8 mouse cellular contexts compared by ENCODE assay signal in the genomic region with DNA sequence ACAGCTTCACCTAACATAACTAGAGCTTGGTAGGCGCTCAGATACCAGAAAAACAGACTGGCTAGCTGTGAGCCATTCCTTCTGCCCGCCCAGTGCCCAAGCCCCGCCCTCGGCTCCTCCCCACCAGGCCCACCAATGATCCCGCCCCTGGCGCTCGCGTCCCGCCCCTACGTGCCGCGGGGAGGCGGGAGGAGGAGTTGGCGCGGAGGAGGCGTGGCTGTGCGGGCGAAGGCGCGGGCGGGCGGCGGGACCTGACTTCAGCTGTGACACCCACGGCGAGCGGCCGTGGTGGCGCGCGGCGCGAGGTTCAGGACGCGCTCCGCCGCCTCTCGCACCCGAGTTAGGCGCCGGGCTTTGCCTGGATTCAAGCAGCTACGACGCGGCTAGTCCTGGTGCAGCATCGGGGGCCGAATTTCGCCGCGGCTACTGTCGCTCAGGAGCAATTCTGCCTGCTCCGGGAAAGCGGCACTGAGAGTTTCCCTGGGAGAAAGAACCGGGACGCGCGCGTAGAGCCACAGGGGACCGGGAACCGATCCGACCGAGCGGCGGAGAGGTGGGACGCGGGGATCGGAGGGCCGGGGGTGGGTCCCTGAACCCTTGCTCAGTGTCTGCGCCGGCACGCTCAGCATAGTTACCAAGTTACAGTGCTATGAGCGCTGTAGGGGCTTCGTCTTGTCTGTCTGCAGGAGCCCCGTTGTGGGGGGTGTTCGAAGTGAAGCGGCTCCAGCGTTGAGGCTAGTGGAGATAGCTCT. TPM values are rescaled to one million over a fixed set of nuclear protein-coding genes. Genes with fewer than 3 reads are reported as not detected.
A peak's percentile ranks its signal among the peaks of the same experiment; 100 is the strongest.
DNase-seq lines count a peak whose midpoint lies in the region; ATAC-seq and TF ChIP-seq lines count a peak whose summit lies in the region.

A gene (plus strand): TSS at position 204 of the 752 bp plus-strand sequence.

- peak within 1 kb of the TSS; percentile 76 for H3K9ac ChIP-seq in heart, embryonic 11.5 days (ENCODE audit: low read depth, low read length)
- peak within 1 kb of the TSS; percentile 75 for H3K9ac ChIP-seq in kidney, embryonic 16.5 days (replicated peaks; ENCODE audit: low read length)
- peak within 1 kb of the TSS; percentile 99 for H3K9ac ChIP-seq in liver, adult 2 months (ENCODE audit: low read depth, low read length)

- H3K79me2 ChIP-seq in liver, adult 2 months (ENCODE audit: control insufficient read depth, insufficient read depth, low read length) = peaks cover 8% of the 10 kb centered on the region; the same call in 1 of the 2 replicates
- H3K79me2 ChIP-seq in myocyte (ENCODE audit: control insufficient read depth, insufficient read depth) = no peaks in the 10 kb centered on the region

- TF ChIP-seq CTCF in liver, adult 2 months (IDR thresholded peaks at IDR 0.05; ENCODE audit: low read depth, low read length) = no peak

- ATAC-seq in erythroblast, adult 5-6 weeks (replicated peaks; ENCODE audit: low FRiP score, poor library complexity, severe bottlenecking) = peak; percentile 96
- peak; percentile 93 for ATAC-seq in heart, embryonic 11.5 days (replicated peaks; ENCODE audit: insufficient number of reproducible peaks, low FRiP score, low TSS enrichment)
- peak; percentile 97 for ATAC-seq in kidney, embryonic 16.5 days (ENCODE audit: low FRiP score, low TSS enrichment)

- peak within 1 kb of the TSS; percentile 64; the same call in 1 of the 2 replicates for H3K27ac ChIP-seq in heart, embryonic 11.5 days (ENCODE audit: low read depth, low read length)
- H3K27ac ChIP-seq in kidney, embryonic 16.5 days (ENCODE audit: low read length) = no peak within 1 kb of the TSS
- peak within 1 kb of the TSS; percentile 96 for H3K27ac ChIP-seq in liver, adult 2 months (replicated peaks; ENCODE audit: insufficient read depth, low read depth, low read length)

- H3K4me3 ChIP-seq in heart, embryonic 11.5 days (ENCODE audit: low read depth, low read length) = peak within 1 kb of the TSS; percentile 68
- peak within 1 kb of the TSS; percentile 62 for H3K4me3 ChIP-seq in kidney, embryonic 16.5 days (ENCODE audit: low read length)
- peak within 1 kb of the TSS; percentile 98 for H3K4me3 ChIP-seq in liver, adult 2 months (ENCODE audit: insufficient read depth, low read depth, low read length)
- H3K4me3 ChIP-seq in myocyte = peak within 1 kb of the TSS; percentile 24

- H3K4me1 ChIP-seq in heart, embryonic 11.5 days (ENCODE audit: control insufficient read depth, insufficient read depth, low read length) = peaks cover 34% of the 10 kb centered on the region
- peaks cover 13% of the 10 kb centered on the region for H3K4me1 ChIP-seq in kidney, embryonic 16.5 days (ENCODE audit: insufficient read depth, low read length)
- H3K4me1 ChIP-seq in liver, adult 2 months (ENCODE audit: control insufficient read depth, insufficient read depth, low read length) = peaks cover 40% of the 10 kb centered on the region

- no peaks in the 10 kb centered on the region for H3K36me3 ChIP-seq in heart, embryonic 11.5 days (ENCODE audit: control insufficient read depth, insufficient read depth, low read length)
- no peaks in the 10 kb centered on the region for H3K36me3 ChIP-seq in kidney, embryonic 16.5 days (ENCODE audit: insufficient read depth, low read length)
- H3K36me3 ChIP-seq in liver, adult 2 months (ENCODE audit: control insufficient read depth, insufficient read depth, low read length) = no peaks in the 10 kb centered on the region
- no peaks in the 10 kb centered on the region for H3K36me3 ChIP-seq in myocyte (ENCODE audit: control insufficient read depth, insufficient read depth)
- H3K36me3 ChIP-seq in splenic B cell, adult 2 months (ENCODE audit: control insufficient read depth, insufficient read depth, low read length, poor library complexity, severe bottlenecking) = no peaks in the 10 kb centered on the region

- no peaks in the 10 kb centered on the region for H3K27me3 ChIP-seq in heart, embryonic 11.5 days (ENCODE audit: control insufficient read depth, insufficient read depth, low read length)
- H3K27me3 ChIP-seq in kidney, embryonic 16.5 days (ENCODE audit: insufficient read depth, low read length) = peaks cover 9% of the 10 kb centered on the region; the same call in 1 of the 2 replicates
- H3K27me3 ChIP-seq in liver, adult 2 months (ENCODE audit: control insufficient read depth, insufficient read depth, low read length) = no peaks in the 10 kb centered on the region
- no peaks in the 10 kb centered on the region for H3K27me3 ChIP-seq in myocyte (ENCODE audit: control insufficient read depth, insufficient read depth, insufficient read length)
- no peaks in the 10 kb centered on the region for H3K27me3 ChIP-seq in splenic B cell, adult 2 months (ENCODE audit: control insufficient read depth, insufficient read depth, low read length, poor library complexity, severe bottlenecking)

- WGBS in heart, embryonic 11.5 days (ENCODE audit: insufficient replicate concordance) = under 1% methylated on average over 75 of the region's 75 CpGs
- WGBS in kidney, embryonic 16.5 days = under 1% methylated on average over 60 of the region's 75 CpGs
- WGBS in liver, adult 2 months = under 1% methylated on average over 75 of the region's 75 CpGs

- peak within 1 kb of the TSS; percentile 61 for H3ac ChIP-seq in myocyte (ENCODE audit: control insufficient read depth, insufficient read length)

- DNase-seq in B cell, adult 2 months = peak; percentile 98
- peak; percentile 97 for DNase-seq in brain, adult 2 months (ENCODE audit: low read depth, low spot score)
- peak; percentile 82 for DNase-seq in liver, adult 2 months (ENCODE audit: extremely low read depth, low read depth, low spot score)
- peak; percentile 94 for DNase-seq in splenic B cell, adult 2 months (ENCODE audit: low read depth, low spot score)

- no peaks in the 10 kb centered on the region for H3K9me3 ChIP-seq in heart, embryonic 11.5 days (replicated peaks; ENCODE audit: control insufficient read depth, low read length)
- H3K9me3 ChIP-seq in kidney, embryonic 16.5 days (ENCODE audit: low read length) = no peaks in the 10 kb centered on the region

- peak; percentile 86; the same call in 1 of the 2 replicates for TF ChIP-seq POLR2A in liver, adult 2 months (IDR thresholded peaks at IDR 0.05; ENCODE audit: extremely low read depth, insufficient read depth, low read length)
- peak; percentile 85 for TF ChIP-seq POLR2A in myocyte (IDR thresholded peaks at IDR 0.05; ENCODE audit: insufficient read length, low read depth)

- peak within 1 kb of the TSS; percentile 94 for H3K4me2 ChIP-seq in heart, embryonic 11.5 days
- peak within 1 kb of the TSS; percentile 82 for H3K4me2 ChIP-seq in kidney, embryonic 16.5 days (replicated peaks; ENCODE audit: low read depth, low read length)
- H3K4me2 ChIP-seq in myocyte (ENCODE audit: low read depth) = peak within 1 kb of the TSS; percentile 67

TF ChIP-seq in myocyte, 11 proteins besides CTCF, POLR2A, EP300 and RAD21:
- TF ChIP-seq USF1 (IDR thresholded peaks at IDR 0.05; ENCODE audit: low read depth) (no peak), MYOG (IDR thresholded peaks at IDR 0.05; ENCODE audit: control insufficient read depth in 1 of 3, insufficient read depth in 1 of 3, insufficient read length in 2 of 3, low read depth in 2 of 3) (peak in 2 of 3 experiments; percentile 28 to 35), POLR2AphosphoS2 (IDR thresholded peaks at IDR 0.05; ENCODE audit: insufficient read length, low read depth) (peak; percentile 63), MYOD1 (IDR thresholded peaks at IDR 0.05; ENCODE audit: control insufficient read depth in 1 of 3, insufficient read length in 2 of 3, low read depth in 2 of 3) (peak in 1 of 3 experiments; percentile 71), E2F4 (IDR thresholded peaks at IDR 0.05; ENCODE audit: insufficient read depth) (peak; percentile 11), TCF3 (IDR thresholded peaks at IDR 0.05; ENCODE audit: insufficient read length, low read depth) (no peak)

RNA-seq across cellular contexts. Expression of the gene that starts here (rescaled TPM):
- 0.42 and 0.77 TPM in 2 replicates for total RNA-seq in erythroblast, adult 5-6 weeks (2015; ENCODE audit: low replicate concordance)
- total RNA-seq in erythroblast, adult 5-6 weeks (2017; ENCODE audit: low replicate concordance) = 0.26 and 0.42 TPM in 2 replicates
- 20.9 and 21.5 TPM in 2 replicates for polyA plus RNA-seq in heart, embryonic 11.5 days (2014; fragmentation: Nextera tagmentation; extraction: Ambion mirVana)
- 7.0 and 7.8 TPM in 2 replicates for polyA plus RNA-seq in kidney, embryonic 16.5 days (2015; fragmentation: Nextera tagmentation; extraction: Ambion mirVana)
- total RNA-seq in liver, adult 2 months (2014; rRNA removed) = 19.5 and 27.8 TPM in 2 replicates
- polyA plus RNA-seq in liver, adult 2 months (2012; rRNA removed) = 10.8 and 11.8 TPM in 2 replicates
- polyA plus RNA-seq in myocyte (2012; fragmentation: generic; extraction: Trizol) = 6.7 TPM

Comparison
In these comparisons a context has a peak if more than half of its experiments do, and no peak if none do; other contexts are left out.
1. RNA of the gene that starts here (total RNA-seq): 19.5 to 27.8 TPM in liver, adult 2 months; 0.26 to 0.77 TPM in erythroblast, adult 5-6 weeks; every median in the first group is over 10 times any median in the second.
2. Peak in ATAC-seq in erythroblast, adult 5-6 weeks; RNA of the gene not detected or under 1 TPM.
3. H3K4me3 ChIP-seq: peak in every context shown above with its lines; median percentile 98 in liver, adult 2 months; 68 in heart, embryonic 11.5 days; 62 in kidney, embryonic 16.5 days; 24 in myocyte.
4. Peak in every context shown above with its lines, with median percentiles within 50 percentile points of each other: DNase-seq, ATAC-seq, H3K4me2 ChIP-seq and H3K9ac ChIP-seq.